Mouse (Mus musculus) right cerebral cortex, adult 2 months (tissue): Measurements from ENCODE around the gene Slc25a41.

Source experiments
- DNase-seq, 2 experiments: peaks; one replicate each; pipeline ENCODE4 v3.0.0; 2021 to 2022; ENCODE audit warnings: low spot score in 2 of 2

The Slc25a41 gene

GRCm38 (mm10) chr17:57047406-57047805, 6.0 kb upstream of the Slc25a41 start:
- no peak for DNase-seq

DNA sequence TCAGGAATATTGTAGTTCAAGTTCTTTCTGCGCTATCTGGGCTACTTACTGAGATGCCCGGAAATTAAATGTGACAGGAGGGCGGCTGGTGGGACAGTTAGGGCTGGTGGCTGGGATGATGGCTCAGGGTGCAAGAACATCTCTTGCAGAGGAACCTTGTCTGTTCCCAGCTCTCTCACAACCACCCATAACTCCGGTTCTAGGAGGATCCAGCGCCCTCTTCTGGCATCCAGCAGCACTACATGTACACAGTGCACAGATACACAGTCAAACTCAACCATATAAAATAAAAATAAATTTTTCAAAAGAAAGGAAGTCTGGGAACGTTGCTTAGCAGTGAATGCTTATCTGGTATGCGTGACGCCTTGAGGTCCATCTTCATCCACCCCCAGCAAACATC, 2.5 kb downstream of the Slc25a41 start:
- DNase-seq = no peak

DNA sequence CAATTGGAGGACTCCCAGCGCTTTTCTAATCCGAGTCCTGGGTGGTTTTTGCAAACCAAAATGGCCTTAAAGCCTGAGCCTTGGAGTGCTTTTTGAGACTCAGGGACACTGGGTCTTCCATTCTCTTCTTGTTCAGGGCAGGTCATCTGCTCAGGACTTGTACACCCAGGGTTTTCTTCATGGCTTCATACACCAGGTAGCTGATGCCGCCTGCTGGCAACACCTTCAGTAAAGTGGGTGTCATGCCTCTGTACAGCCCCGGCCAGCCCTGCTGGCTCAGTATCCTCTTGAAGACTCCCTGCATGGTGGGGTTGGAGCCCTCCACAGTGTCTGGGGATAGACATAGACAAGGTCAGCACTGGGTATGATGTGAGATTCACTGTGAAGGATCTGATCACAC, 8.6 kb downstream of the Slc25a41 start:
- no peak for DNase-seq

DNA sequence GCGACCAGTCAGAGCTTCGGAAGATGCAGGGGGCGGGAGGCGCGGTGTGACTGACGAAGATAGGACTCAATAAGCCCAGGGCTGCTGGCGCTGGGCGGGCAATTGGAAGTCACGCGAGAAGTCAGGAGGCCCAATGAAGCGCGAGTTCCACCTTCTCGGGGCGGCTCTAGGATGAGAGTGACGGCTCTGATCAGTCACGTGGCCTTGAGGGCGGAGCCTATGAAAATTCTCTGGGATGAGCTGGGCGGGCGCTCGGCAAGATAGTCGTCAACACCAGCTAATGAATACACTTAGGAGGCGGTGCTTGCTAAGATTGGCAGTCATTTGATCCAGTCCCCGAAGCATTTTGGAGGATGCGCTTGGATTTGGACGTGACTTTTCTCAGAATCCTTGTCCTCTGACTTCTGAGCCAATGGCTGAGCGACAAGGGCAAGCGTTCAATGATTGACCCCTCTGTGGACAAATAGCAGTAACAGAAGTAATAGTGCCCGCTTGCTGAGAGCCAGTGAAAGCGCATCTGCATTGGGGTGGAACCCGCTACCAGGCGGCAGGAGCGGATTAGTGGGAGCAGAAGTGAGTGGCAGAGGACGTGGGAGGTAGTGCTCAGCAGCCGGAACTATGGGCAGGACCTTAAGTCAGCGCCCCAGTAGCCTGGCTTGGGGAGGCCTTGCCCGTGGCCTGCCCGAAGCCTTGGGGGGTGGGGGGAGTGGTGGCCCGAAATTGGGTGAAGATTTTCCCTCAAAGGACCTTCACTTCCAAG, 9.6 kb downstream of the Slc25a41 start:
- DNase-seq = peak; percentile 100

DNA sequence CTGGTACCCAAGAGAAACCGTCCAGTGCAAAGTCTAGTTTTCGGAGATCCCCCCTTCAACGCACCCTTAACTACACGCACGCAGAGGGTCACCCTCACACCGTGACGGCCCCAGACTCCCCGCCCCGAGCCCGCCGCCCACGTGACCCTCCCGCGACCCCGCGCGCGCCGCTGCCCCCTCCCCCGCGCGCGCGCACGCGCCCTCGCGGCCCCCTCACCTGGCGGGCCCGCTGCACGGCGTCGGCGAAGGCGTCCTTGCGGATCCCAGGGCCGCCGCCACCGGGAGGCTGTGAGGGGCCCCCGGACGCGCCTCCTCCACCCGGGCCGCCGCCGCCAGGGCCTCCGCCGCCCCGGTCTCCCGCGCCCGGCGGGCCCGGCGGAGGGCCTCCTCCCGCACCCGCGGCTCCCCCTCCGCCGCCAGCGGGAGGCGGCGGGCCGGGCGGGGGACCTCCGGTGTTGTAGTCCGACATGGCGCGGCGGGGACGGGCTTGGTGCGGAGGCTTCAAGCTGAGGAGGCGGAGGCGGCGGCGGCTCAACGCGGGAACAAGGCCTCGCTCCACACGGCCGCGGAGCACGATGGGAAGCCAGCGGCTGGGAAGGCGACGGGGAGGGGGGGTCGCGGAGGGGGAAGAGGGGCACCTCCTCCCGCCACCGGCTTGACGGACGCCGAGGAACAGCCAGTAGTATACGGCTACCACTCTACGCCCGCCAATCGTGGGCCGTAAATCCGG, 10.4 kb downstream of the Slc25a41 start, which contains the start of gene Khsrp:
Khsrp (minus strand) TSS at position 592 of the 730 bp plus-strand sequence.
- peak in 1 of 2 experiments; percentile 28 for DNase-seq

DNA sequence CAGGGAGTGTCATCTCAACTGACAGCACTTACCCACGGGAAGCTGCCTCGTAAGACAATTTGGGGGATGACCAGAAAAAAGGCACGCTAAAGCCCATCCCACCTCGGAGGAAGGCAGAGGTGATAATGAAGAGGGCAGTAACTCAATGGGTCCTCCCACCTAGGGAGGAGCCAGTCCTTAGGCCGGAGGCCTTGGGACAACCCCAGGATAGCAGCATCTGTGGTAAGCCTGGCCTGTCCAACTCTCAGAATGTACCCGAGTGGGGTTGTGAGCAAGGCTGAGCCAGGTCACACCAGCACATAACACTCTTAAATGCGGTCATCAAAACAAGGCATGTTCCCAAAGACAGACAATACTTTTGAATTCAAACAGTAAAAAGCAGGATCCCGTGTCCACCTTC, 11.8 kb downstream of the Slc25a41 start:
- DNase-seq = no peak

- DNase-seq = no peak
Observed at GRCm38 (mm10) chr17:57027471-57027870, 14.0 kb downstream of the Slc25a41 start.

DNA sequence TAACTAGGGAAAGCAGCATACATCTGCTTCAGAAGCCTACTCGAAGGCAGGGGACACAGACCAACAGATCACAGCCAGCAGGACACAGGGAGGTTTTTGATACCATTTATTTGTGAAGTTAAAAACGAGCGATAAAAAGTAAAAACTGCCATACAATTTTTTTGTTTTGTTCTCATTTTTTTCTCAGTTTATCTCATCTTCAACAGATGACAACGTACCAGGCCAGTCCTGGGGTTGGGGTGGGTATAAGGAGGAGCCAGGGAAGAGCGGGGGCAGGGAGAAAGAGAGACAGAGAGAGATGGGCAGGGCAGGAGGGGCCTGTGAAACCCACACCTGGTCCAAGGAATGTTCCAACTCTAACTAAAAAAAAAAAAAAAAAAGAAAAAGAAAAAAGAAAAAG, 20.5 kb downstream of the Slc25a41 start:
- no peak for DNase-seq

DNA sequence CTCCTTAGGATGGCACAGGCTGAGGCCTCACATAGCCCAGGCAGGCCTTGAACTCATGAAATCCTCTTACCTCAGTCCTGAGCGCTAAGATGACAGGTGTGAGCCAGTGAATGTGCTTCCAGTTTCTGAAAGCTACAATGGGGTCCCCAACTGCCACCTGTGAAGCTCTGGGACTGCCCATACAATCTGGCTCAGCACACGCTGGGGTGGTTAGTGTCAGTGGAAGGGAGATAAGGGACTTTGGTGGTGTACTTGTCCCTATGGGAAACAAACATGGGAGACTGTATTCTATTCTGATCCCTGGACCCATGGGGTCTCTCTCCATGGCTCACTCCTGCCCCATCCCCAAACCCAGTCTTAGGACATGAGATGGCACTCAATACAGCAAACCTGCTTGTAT, 21.8 kb downstream of the Slc25a41 start:
- DNase-seq = no peak

- no peak for DNase-seq
Observed at GRCm38 (mm10) chr17:57012245-57012795, 29.1 kb downstream of the Slc25a41 start.

- peak; percentile 95 to 96 for DNase-seq
Observed at GRCm38 (mm10) chr17:57011236-57012141, 30.0 kb downstream of the Slc25a41 start, which contains the start of the genes Gtf2f1 and Gm17949. TSS of gene Gtf2f1 (minus strand) at chr17:57011288. TSS of gene Gm17949 (plus strand) at chr17:57011469.

DNA sequence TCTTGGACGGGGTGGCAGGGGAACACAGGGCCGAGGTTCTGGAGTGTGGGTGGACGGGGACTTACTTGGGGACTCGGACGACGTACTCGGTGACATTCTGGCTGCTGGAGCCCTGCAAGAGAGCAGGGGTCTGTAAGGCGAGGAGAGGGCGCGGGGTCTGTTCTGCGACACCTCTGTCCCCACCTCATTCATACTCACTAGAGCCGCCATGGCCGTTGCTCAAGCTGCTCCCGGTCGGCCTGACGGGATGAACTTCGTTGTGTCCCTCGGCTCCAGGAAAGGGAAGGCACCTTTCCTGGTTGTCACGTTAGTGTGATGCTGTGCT, 30.6 kb downstream of the Slc25a41 start:
- DNase-seq = no peak

DNA sequence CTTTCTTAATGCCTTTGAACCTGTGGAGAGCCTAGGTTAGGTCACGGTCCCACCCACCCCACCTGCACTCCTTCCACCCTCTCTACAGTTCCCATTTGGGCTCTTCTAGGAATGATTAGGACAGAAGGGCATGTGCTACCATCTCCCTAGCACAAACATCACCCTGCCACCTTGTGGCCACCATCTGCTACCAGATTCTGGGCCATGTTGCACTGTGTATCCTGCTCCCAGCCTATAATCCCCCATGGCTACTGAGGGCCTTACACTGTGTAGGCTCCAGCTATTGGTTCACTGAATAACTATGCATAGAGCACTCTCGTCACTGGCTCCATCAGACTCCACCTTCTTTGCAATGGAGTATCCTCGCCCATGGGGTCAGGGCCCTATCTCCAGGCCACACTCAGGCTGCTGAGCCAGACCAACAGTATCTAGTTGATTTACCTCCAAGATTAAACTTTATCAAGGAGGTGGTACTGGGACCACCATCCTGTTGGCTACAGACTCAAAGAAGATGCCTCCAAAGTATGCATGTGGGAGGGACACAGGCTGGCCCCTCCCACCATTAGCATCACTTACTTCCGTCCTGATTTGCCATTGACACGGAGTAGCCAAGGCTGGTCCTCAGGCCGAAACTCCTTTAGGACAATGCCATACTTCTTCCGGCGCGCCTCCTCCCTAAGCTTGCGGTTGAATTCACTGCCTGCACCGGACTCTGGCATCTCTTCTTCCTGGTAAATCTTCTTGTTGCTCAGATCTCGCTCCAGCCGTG, 34.1 kb downstream of the Slc25a41 start:
- DNase-seq = no peak

- no peak for DNase-seq
Observed at GRCm38 (mm10) chr17:57003994-57004393, 37.5 kb downstream of the Slc25a41 start.

GRCm38 (mm10) chr17:57001228-57001627, 40.2 kb downstream of the Slc25a41 start:
- no peak for DNase-seq

DNA sequence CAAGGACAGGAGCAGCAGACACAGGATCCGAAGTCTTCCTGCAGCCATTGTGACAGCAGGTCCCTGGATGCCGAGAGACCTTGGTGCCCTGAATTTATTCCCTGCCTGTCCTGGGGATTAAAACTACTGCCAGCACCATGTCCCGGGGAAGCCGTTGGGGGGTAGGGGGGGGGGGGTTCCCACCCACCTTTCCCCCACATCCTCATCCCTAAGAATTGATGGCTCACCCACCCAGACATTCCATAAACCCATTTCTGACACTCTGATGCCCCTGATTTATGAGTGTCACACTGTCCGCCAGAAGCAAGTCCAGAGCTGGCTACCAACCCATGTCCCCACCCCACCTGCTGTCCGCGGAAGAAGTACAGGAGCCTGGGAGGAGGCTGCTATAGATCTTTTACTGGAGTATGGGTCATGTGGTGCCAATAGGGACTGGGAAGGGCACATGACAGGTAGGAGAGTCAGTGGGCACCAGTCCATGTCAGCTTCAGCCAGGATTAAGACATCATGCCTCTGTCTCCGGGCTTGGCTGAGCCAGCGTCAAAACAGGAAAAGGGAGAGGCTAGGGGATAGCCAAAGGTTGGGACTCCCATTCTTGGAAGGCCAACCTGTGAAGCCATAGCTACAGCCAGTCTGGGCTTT, 41.4 kb downstream of the Slc25a41 start, which contains the start of gene Pspn:
Pspn (minus strand) TSS at position 51 of the 642 bp plus-strand sequence.
- no peak for DNase-seq

DNA sequence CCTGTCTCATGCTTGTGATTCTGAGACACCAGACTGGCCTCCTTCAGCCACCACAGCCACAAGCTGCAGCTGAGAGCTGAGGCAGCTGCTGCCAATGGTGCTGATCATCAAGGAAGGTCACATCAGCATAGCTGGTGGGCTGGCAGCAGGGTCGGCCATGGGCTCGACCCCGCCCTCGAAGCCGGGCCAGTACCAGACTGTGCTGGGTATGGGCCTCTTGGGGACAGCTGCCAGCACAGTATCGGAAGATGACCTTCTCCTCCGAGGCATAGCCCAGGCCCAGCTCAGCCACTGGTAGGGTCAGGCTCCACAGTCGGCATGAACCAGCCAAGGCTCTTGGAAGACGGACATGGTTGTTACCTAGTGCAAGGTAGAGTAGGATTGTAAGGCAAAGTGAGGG, 42.0 kb downstream of the Slc25a41 start:
- no peak for DNase-seq

DNA sequence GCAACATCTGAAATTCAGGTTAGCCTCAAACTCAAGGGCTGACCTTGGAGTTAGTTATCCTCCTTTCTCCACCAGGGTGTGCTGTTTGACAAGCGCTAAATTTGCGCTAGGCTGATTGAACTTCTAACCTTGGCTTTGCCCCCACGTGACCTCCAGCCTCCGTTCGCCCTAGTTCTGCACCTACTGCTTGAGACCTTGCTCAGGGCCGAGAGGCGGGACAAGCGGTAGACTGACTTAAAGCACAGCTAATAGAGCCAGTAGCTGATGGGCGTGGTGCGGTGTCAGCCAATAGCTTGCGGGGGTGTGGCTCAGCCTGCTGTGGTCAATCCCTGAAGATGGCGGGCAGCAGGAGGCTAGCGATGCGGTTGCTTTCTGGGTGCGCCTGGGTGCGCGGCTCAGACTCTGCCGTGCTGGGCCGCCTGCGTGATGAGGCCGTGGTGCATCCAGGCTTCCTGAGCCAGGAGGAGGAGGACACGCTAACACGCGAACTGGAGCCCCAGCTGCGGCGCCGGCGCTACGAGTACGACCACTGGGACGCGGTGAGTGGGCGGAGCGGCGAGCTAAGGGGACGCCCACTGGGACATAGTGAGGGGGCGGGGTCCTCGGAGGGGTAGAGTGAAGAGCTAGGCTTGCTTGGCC, 44.3 kb downstream of the Slc25a41 start, which contains the start of gene Alkbh7:
Alkbh7 (plus strand) TSS at position 311 of the 639 bp plus-strand sequence.
- DNase-seq = peak; percentile 94 to 96

GRCm38 (mm10) chr17:56996506-56996905, 44.9 kb downstream of the Slc25a41 start:
- no peak for DNase-seq

DNA sequence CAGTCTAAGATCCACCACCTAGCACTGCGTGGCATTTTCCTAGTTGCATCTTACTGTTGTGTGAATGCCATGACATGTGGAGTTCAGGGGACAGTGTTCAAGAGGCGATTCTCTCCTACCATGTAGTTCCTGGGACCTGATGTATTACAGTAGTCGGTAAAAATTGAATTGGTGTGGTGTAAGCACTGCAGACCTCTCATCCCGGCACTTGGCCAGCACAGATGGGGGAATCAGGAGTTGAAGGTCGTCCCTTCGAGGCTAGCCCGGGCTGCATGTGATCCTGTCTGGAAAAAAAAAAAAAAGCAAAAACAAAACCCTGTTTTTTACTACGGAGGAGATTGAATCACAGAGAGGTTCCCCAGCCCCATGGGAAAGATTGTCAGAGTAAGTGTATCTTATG, 46.4 kb downstream of the Slc25a41 start:
- no peak for DNase-seq
